Mouse (Mus musculus) thymus, adult 2 months (tissue): Measurements from ENCODE around the gene Duoxa1. TPM values are rescaled to one million over a fixed set of nuclear protein-coding genes. Genes with fewer than 3 reads are reported as not detected.
A peak's percentile ranks its signal among the peaks of the same experiment; 100 is the strongest.
"Not testable (repeated sequence)": the region's sequence is repeated elsewhere in the genome, so short reads cannot be mapped to it uniquely, and the experiment has no call there.

Source experiments
- DNase-seq: peaks from one replicate; pipeline ENCODE4 v3.0.0; 2021
- H3K27ac ChIP-seq: fragments of 200-500 bp; 2 replicates; pipeline ENCODE4 v1.5.1; 2012; ENCODE audit warnings: low read length, control low read depth; ENCODE audit not compliant: control insufficient read depth, insufficient read depth
- H3K27me3 ChIP-seq: fragments of 200-500 bp; 2 replicates; pipeline ENCODE4 v1.6.1; 2012; ENCODE audit warnings: mild to moderate bottlenecking, low read length, moderate library complexity, mixed read lengths; ENCODE audit not compliant: control insufficient read depth, insufficient read depth
- H3K36me3 ChIP-seq: fragments of 200-500 bp; 2 replicates; pipeline ENCODE4 v1.6.1; 2012; ENCODE audit warnings: mild to moderate bottlenecking, low read length, moderate library complexity; ENCODE audit not compliant: control insufficient read depth, insufficient read depth
- H3K4me1 ChIP-seq: fragments of 200-500 bp; replicated peaks from 2 replicates; pipeline ENCODE4 v1.6.1; 2012; ENCODE audit warnings: low read length; ENCODE audit not compliant: control insufficient read depth, insufficient read depth
- H3K4me3 ChIP-seq: fragments of 200-500 bp; 2 replicates; pipeline ENCODE4 v1.5.1; 2012; ENCODE audit warnings: mild to moderate bottlenecking, low read length, control low read depth, moderate library complexity; ENCODE audit not compliant: control insufficient read depth, insufficient read depth
- CTCF ChIP-seq: fragments of 200-500 bp; IDR thresholded peaks from 2 replicates; pipeline ENCODE4 v1.5.1; 2012; ENCODE audit warnings: mild to moderate bottlenecking, control low read depth, low read length, moderate library complexity, borderline replicate concordance; ENCODE audit not compliant: control insufficient read depth, poor library complexity, insufficient read depth; ENCODE audit errors: extremely low read depth
- POLR2A ChIP-seq: fragments of 200-500 bp; IDR thresholded peaks from 2 replicates; pipeline ENCODE4 v1.6.1; 2012; ENCODE audit warnings: mild to moderate bottlenecking, low read length, control low read depth, moderate library complexity; ENCODE audit not compliant: control insufficient read depth, poor library complexity, insufficient read depth; ENCODE audit errors: extremely low read depth
- WGBS: fragments of 180-500 bp; shearing (Covaris S2); methylation state at CpG from one replicate; pipeline ENCODE4 v1.1.7; 2018; 5-methylcytosine and 5-hydroxymethylcytosine counted together
- polyA plus RNA-seq: library from polyadenylated mRNA; depleted of rRNA; stranded (reverse); fragments of >200 nt; gene quantifications from 2 replicates; pipeline ENCODE4 v1.2.3, GENCODE M21; 2012

Duoxa1 gene
- polyA plus RNA-seq, 1 experiment, result 5.3 TPM

GRCm38 (mm10) chr2:122349136-122349785 lies 35.7 kb upstream of the Duoxa1 start:
- H3K4me3 ChIP-seq, result peak overlapping the region; percentile 72
- peak; percentile 18 for DNase-seq
- no peaks in the 10 kb centered on the region for H3K27me3 ChIP-seq
- H3K4me1 ChIP-seq, result peaks cover 10% of the 10 kb centered on the region
- H3K27ac ChIP-seq, result no peak overlapping the region
- TF ChIP-seq POLR2A (no peak), CTCF (no peak)
- WGBS, result 45% methylated on average over 14 of the region's 14 CpGs
- no peaks in the 10 kb centered on the region for H3K36me3 ChIP-seq

- Histone ChIP-seq H3K4me1 (peaks cover 10% of the 10 kb centered on the region), H3K4me3 (peak overlapping the region; percentile 72), H3K27ac (no peak overlapping the region), H3K27me3 (no peaks in the 10 kb centered on the region), H3K36me3 (no peaks in the 10 kb centered on the region)
- DNase-seq, result peak; percentile 89
- TF ChIP-seq POLR2A (0 out of 2 replicates have a peak, but pooled peaks have one; percentile 61), CTCF (peak; percentile 98)
- whole genome bisulfite sequencing, result under 1% methylated on average over 62 of the region's 63 CpGs
These were observed 35.1 kb upstream of the Duoxa1 start for GRCm38 (mm10) chr2:122348531-122349131.

- 98% methylated on average over 3 of the region's 3 CpGs for WGBS
- Histone ChIP-seq H3K27me3 (no peaks in the 10 kb centered on the region), H3K36me3 (no peaks in the 10 kb centered on the region), H3K4me1 (peaks cover 10% of the 10 kb centered on the region), H3K4me3 (no peak overlapping the region), H3K27ac (no peak overlapping the region)
- DNase-seq, result no peak
- TF ChIP-seq CTCF (no peak), POLR2A (no peak)
These were observed 33.7 kb upstream of the Duoxa1 start for GRCm38 (mm10) chr2:122347257-122347656.

- not testable (repeated sequence) for H3K36me3 ChIP-seq, H3K27me3 ChIP-seq, DNase-seq, H3K27ac ChIP-seq, H3K4me3 ChIP-seq, H3K4me1 ChIP-seq
- WGBS, result 90% methylated on average over 6 of the region's 6 CpGs
These were observed 32.6 kb upstream of the Duoxa1 start for GRCm38 (mm10) chr2:122346164-122346563.

- Histone ChIP-seq H3K27ac (no peak overlapping the region), H3K36me3 (no peaks in the 10 kb centered on the region), H3K27me3 (no peaks in the 10 kb centered on the region), H3K4me3 (no peak overlapping the region), H3K4me1 (peaks cover 10% of the 10 kb centered on the region)
- WGBS, result 92% methylated on average over 6 of the region's 6 CpGs
- DNase-seq, result no peak
- TF ChIP-seq POLR2A (no peak), CTCF (no peak)
These were observed 31.8 kb upstream of the Duoxa1 start for GRCm38 (mm10) chr2:122345106-122345893.

- Histone ChIP-seq H3K27me3 (no peaks in the 10 kb centered on the region), H3K27ac (no peak overlapping the region), H3K4me3 (no peak overlapping the region), H3K4me1 (no peaks in the 10 kb centered on the region), H3K36me3 (no peaks in the 10 kb centered on the region)
- WGBS, result 85% methylated on average over 21 of the region's 21 CpGs
- DNase-seq, result no peak
- TF ChIP-seq CTCF (no peak), POLR2A (no peak)
These were observed 23.8 kb upstream of the Duoxa1 start for GRCm38 (mm10) chr2:122337291-122337690.

- no peaks in the 10 kb centered on the region for H3K27me3 ChIP-seq
- H3K4me3 ChIP-seq, result no peak overlapping the region
- 72% methylated on average over 3 of the region's 3 CpGs for WGBS
- TF ChIP-seq CTCF (no peak), POLR2A (no peak)
- no peaks in the 10 kb centered on the region for H3K4me1 ChIP-seq
- H3K36me3 ChIP-seq, result no peaks in the 10 kb centered on the region
- no peak overlapping the region for H3K27ac ChIP-seq
- no peak for DNase-seq
These were observed 20.6 kb upstream of the Duoxa1 start for GRCm38 (mm10) chr2:122334170-122334569.
